Mouse (Mus musculus) kidney, adult 18-20 months (tissue): Measurements from ENCODE around the gene Gm11757.
"Not testable (repeated sequence)": the region's sequence is repeated elsewhere in the genome, so short reads cannot be mapped to it uniquely, and the experiment has no call there.

Source experiments
- DNase-seq: peaks from one replicate; pipeline ENCODE4 v3.0.0; 2021

The Gm11757 gene

DNA sequence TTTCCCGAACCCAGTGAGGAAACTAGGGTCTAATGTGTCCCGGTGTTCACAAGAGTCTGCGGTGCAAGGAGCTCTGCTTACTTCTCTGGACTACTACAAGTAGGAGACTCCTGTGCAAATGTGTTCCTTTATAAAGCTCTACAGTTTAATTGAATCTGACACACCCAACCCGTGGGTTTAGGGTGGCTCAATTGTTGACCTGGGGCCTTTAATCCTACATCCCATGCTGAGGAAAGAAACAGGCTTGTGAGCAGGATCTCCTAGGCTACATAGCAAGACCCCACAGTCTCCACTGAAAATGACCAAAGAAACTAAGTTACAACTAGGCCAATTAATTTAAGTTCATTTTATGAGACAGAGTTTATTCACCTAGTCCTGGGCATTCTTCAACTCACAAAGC lies at the start of gene Gm11757:
Gene Gm11757 (minus strand): TSS at position 101 of the 400 bp plus-strand sequence.
- not testable (repeated sequence) for DNase-seq

DNA sequence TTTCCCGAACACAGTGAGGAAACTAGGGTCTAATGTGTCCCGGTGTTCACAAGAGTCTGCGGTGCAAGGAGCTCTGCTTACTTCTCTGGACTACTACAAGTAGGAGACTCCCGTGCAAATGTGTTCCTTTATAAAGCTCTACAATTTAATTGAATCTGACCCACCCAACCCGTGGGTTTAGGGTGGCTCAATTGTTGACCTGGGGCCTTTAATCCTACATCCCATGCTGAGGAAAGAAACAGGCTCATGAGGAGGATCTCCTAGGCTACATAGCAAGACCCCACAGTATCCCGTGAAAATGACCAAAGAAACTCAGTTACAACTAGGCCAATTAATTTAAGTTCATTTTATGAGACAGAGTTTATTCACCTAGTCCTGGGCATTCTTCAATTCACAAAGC lies 29.7 kb upstream of the Gm11757 start, which contains the start of gene Gm11756:
Gene Gm11756 (minus strand): TSS at position 101 of the 400 bp plus-strand sequence.
- DNase-seq, result not testable (repeated sequence)

DNA sequence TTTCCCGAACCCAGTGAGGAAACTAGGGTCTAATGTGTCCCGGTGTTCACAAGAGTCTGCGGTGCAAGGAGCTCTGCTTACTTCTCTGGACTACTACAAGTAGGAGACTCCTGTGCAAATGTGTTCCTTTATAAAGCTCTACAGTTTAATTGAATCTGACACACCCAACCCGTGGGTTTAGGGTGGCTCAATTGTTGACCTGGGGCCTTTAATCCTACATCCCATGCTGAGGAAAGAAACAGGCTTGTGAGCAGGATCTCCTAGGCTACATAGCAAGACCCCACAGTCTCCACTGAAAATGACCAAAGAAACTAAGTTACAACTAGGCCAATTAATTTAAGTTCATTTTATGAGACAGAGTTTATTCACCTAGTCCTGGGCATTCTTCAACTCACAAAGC lies 14.9 kb upstream of the Gm11757 start, which contains the start of gene Gm13871:
Gene Gm13871 (minus strand): TSS at position 101 of the 400 bp plus-strand sequence.
- not testable (repeated sequence) for DNase-seq

DNA sequence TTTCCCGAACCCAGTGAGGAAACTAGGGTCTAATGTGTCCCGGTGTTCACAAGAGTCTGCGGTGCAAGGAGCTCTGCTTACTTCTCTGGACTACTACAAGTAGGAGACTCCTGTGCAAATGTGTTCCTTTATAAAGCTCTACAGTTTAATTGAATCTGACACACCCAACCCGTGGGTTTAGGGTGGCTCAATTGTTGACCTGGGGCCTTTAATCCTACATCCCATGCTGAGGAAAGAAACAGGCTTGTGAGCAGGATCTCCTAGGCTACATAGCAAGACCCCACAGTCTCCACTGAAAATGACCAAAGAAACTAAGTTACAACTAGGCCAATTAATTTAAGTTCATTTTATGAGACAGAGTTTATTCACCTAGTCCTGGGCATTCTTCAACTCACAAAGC lies 14.7 kb downstream of the Gm11757 start, which contains the start of gene Gm11758:
Gene Gm11758 (minus strand): TSS at position 101 of the 400 bp plus-strand sequence.
- DNase-seq, result not testable (repeated sequence)
